Mouse (Mus musculus): ENCODE measurements at regions not wholly inside any gene's neighbourhood (a gene's known extent, or its start where the extent isn't known, plus 50 kb on each side); places are given as distances from the start of the nearest gene placed in this dataset.
A peak's percentile ranks its signal among the peaks of the same experiment; 100 is the strongest.

GRCm38 (mm10) chr10:120576148-120576547 is 99.9 kb upstream of the Hmga2 start:
- no peak for TF ChIP-seq POLR2A (IDR thresholded peaks at IDR 0.05; ENCODE audit: control insufficient read depth, low read depth, low read length)
- no peak for TF ChIP-seq CTCF (IDR thresholded peaks at IDR 0.05; ENCODE audit: control insufficient read depth, insufficient read depth, insufficient replicate concordance, low read depth, low read length)
- no peaks in the 10 kb centered on the region for H3K36me3 ChIP-seq (ENCODE audit: control insufficient read depth, insufficient read depth, low read length)
- no peak overlapping the region for H3K27ac ChIP-seq (ENCODE audit: control insufficient read depth, insufficient read depth, low read depth, low read length)
- no peak overlapping the region for H3K4me3 ChIP-seq (ENCODE audit: control insufficient read depth, low read depth, low read length)
- H3K27me3 ChIP-seq (ENCODE audit: control insufficient read depth, insufficient read depth, low read length) = no peaks in the 10 kb centered on the region
- H3K4me1 ChIP-seq (ENCODE audit: control insufficient read depth, insufficient read depth, low read length) = no peaks in the 10 kb centered on the region

GRCm38 (mm10) chr10:120571340-120571739 is 95.1 kb upstream of the Hmga2 start:
- no peaks in the 10 kb centered on the region for H3K27me3 ChIP-seq (ENCODE audit: control insufficient read depth, insufficient read depth, low read length)
- H3K4me3 ChIP-seq (ENCODE audit: control insufficient read depth, low read depth, low read length) = no peak overlapping the region
- no peak overlapping the region for H3K27ac ChIP-seq (ENCODE audit: control insufficient read depth, insufficient read depth, low read depth, low read length)
- no peaks in the 10 kb centered on the region for H3K4me1 ChIP-seq (ENCODE audit: control insufficient read depth, insufficient read depth, low read length)
- no peaks in the 10 kb centered on the region for H3K36me3 ChIP-seq (ENCODE audit: control insufficient read depth, insufficient read depth, low read length)
- TF ChIP-seq CTCF (IDR thresholded peaks at IDR 0.05; ENCODE audit: control insufficient read depth, insufficient read depth, insufficient replicate concordance, low read depth, low read length) = no peak
- TF ChIP-seq POLR2A (IDR thresholded peaks at IDR 0.05; ENCODE audit: control insufficient read depth, low read depth, low read length) = no peak

- H3K27me3 ChIP-seq (ENCODE audit: control insufficient read depth, insufficient read depth, low read length) = no peaks in the 10 kb centered on the region
- no peak overlapping the region for H3K27ac ChIP-seq (ENCODE audit: control insufficient read depth, insufficient read depth, low read depth, low read length)
- H3K36me3 ChIP-seq (ENCODE audit: control insufficient read depth, insufficient read depth, low read length) = no peaks in the 10 kb centered on the region
- no peaks in the 10 kb centered on the region for H3K4me1 ChIP-seq (ENCODE audit: control insufficient read depth, insufficient read depth, low read length)
- TF ChIP-seq CTCF (IDR thresholded peaks at IDR 0.05; ENCODE audit: control insufficient read depth, insufficient read depth, insufficient replicate concordance, low read depth, low read length) = peak; percentile 15; the same call in 1 of the 2 replicates
- TF ChIP-seq POLR2A (IDR thresholded peaks at IDR 0.05; ENCODE audit: control insufficient read depth, low read depth, low read length) = no peak
- H3K4me3 ChIP-seq (ENCODE audit: control insufficient read depth, low read depth, low read length) = no peak overlapping the region
Observed at GRCm38 (mm10) chr10:120565992-120566391, 89.7 kb upstream of the Hmga2 start.

- Histone ChIP-seq H3K27me3 (ENCODE audit: control insufficient read depth, insufficient read depth, low read length) (no peaks in the 10 kb centered on the region), H3K4me3 (ENCODE audit: control insufficient read depth, low read depth, low read length) (no peak overlapping the region), H3K27ac (ENCODE audit: control insufficient read depth, insufficient read depth, low read depth, low read length) (no peak overlapping the region), H3K36me3 (ENCODE audit: control insufficient read depth, insufficient read depth, low read length) (no peaks in the 10 kb centered on the region), H3K4me1 (ENCODE audit: control insufficient read depth, insufficient read depth, low read length) (no peaks in the 10 kb centered on the region)
- TF ChIP-seq POLR2A (IDR thresholded peaks at IDR 0.05; ENCODE audit: control insufficient read depth, low read depth, low read length) (no peak), CTCF (IDR thresholded peaks at IDR 0.05; ENCODE audit: control insufficient read depth, insufficient read depth, insufficient replicate concordance, low read depth, low read length) (no peak)
Observed at GRCm38 (mm10) chr10:120564859-120565258, 88.6 kb upstream of the Hmga2 start.

- Histone ChIP-seq H3K4me3 (ENCODE audit: control insufficient read depth, low read depth, low read length) (no peak overlapping the region), H3K36me3 (ENCODE audit: control insufficient read depth, insufficient read depth, low read length) (no peaks in the 10 kb centered on the region), H3K4me1 (ENCODE audit: control insufficient read depth, insufficient read depth, low read length) (no peaks in the 10 kb centered on the region), H3K27ac (ENCODE audit: control insufficient read depth, insufficient read depth, low read depth, low read length) (no peak overlapping the region), H3K27me3 (ENCODE audit: control insufficient read depth, insufficient read depth, low read length) (no peaks in the 10 kb centered on the region)
- TF ChIP-seq POLR2A (IDR thresholded peaks at IDR 0.05; ENCODE audit: control insufficient read depth, low read depth, low read length) (no peak), CTCF (IDR thresholded peaks at IDR 0.05; ENCODE audit: control insufficient read depth, insufficient read depth, insufficient replicate concordance, low read depth, low read length) (no peak)
Observed at GRCm38 (mm10) chr10:120563926-120564325, 87.7 kb upstream of the Hmga2 start.

- H3K27me3 ChIP-seq (ENCODE audit: control insufficient read depth, insufficient read depth, low read length) = no peaks in the 10 kb centered on the region
- H3K27ac ChIP-seq (ENCODE audit: control insufficient read depth, insufficient read depth, low read depth, low read length) = no peak overlapping the region
- H3K4me3 ChIP-seq (ENCODE audit: control insufficient read depth, low read depth, low read length) = no peak overlapping the region
- TF ChIP-seq CTCF (IDR thresholded peaks at IDR 0.05; ENCODE audit: control insufficient read depth, insufficient read depth, insufficient replicate concordance, low read depth, low read length) (no peak), POLR2A (IDR thresholded peaks at IDR 0.05; ENCODE audit: control insufficient read depth, low read depth, low read length) (no peak)
- H3K36me3 ChIP-seq (ENCODE audit: control insufficient read depth, insufficient read depth, low read length) = no peaks in the 10 kb centered on the region
- no peaks in the 10 kb centered on the region for H3K4me1 ChIP-seq (ENCODE audit: control insufficient read depth, insufficient read depth, low read length)
Observed at GRCm38 (mm10) chr10:120561821-120562220, 85.6 kb upstream of the Hmga2 start.

- TF ChIP-seq POLR2A (IDR thresholded peaks at IDR 0.05; ENCODE audit: control insufficient read depth, low read depth, low read length) = no peak
- TF ChIP-seq CTCF (IDR thresholded peaks at IDR 0.05; ENCODE audit: control insufficient read depth, insufficient read depth, insufficient replicate concordance, low read depth, low read length) = no peak
- Histone ChIP-seq H3K36me3 (ENCODE audit: control insufficient read depth, insufficient read depth, low read length) (no peaks in the 10 kb centered on the region), H3K4me1 (ENCODE audit: control insufficient read depth, insufficient read depth, low read length) (peaks cover 3% of the 10 kb centered on the region; the same call in 1 of the 2 replicates), H3K27ac (ENCODE audit: control insufficient read depth, insufficient read depth, low read depth, low read length) (no peak overlapping the region), H3K4me3 (ENCODE audit: control insufficient read depth, low read depth, low read length) (no peak overlapping the region), H3K27me3 (ENCODE audit: control insufficient read depth, insufficient read depth, low read length) (no peaks in the 10 kb centered on the region)
Observed at GRCm38 (mm10) chr10:120557850-120558447, 81.7 kb upstream of the Hmga2 start.

Measured in testis, adult 2 months (tissue).